Mouse (Mus musculus) layer of hippocampus, postnatal 10 days (tissue): ENCODE results near the gene Bbs2. TPM values are rescaled to one million over a fixed set of nuclear protein-coding genes. Genes with fewer than 3 reads are reported as not detected.

Experiments
- total RNA-seq, 2 experiments: library from RNA; stranded (reverse); gene quantifications; 2 replicates each; pipeline ENCODE4 v1.2.3; 2021

Gene Bbs2
- total RNA-seq, 2 experiments from 2014 or later = 16.0 to 18.0 TPM

Other genes with a start within 250 kb of the Bbs2 start
- gene Amfr, start 86.1 kb downstream of the Bbs2 start, total RNA-seq = 100 to 1,000 TPM; 140 to 144 TPM
- 10 to 100 TPM; 66.6 to 70.0 TPM for gene Nudt21, start 61.9 kb downstream of the Bbs2 start, total RNA-seq
- gene Ogfod1, start 61.7 kb downstream of the Bbs2 start, total RNA-seq = 10 to 100 TPM; 40.2 to 41.9 TPM
- not detected for gene Mt4, start 38.3 kb upstream of the Bbs2 start, total RNA-seq
- 100 to 1,000 TPM; 758 to 903 TPM for gene Mt3, start 53.7 kb upstream of the Bbs2 start, total RNA-seq
- gene Mt2, start 73.7 kb upstream of the Bbs2 start, total RNA-seq = 100 to 1,000 TPM; 187 to 290 TPM
- 100 to 1,000 TPM; 223 to 273 TPM for gene Mt1, start 80.2 kb upstream of the Bbs2 start, total RNA-seq
- 10 to 100 TPM; 53.0 to 53.9 TPM for gene Nup93, start 115.6 kb upstream of the Bbs2 start, total RNA-seq
- under 1 TPM; 0.38 to 0.57 TPM for gene Slc12a3, start 230.3 kb upstream of the Bbs2 start, total RNA-seq